Mouse (Mus musculus) thymus, adult 2 months (tissue): ENCODE measurements around the gene Rbfox2.
"Not testable (repeated sequence)": the region's sequence is repeated elsewhere in the genome, so short reads cannot be mapped to it uniquely, and the experiment has no call there.

Experiments used
- CTCF ChIP-seq: fragments of 200-500 bp; IDR thresholded peaks from 2 replicates; pipeline ENCODE4 v1.5.1; 2012; ENCODE audit warnings: mild to moderate bottlenecking, control low read depth, low read length, moderate library complexity, borderline replicate concordance; ENCODE audit not compliant: control insufficient read depth, poor library complexity, insufficient read depth; ENCODE audit errors: extremely low read depth
- POLR2A ChIP-seq: fragments of 200-500 bp; IDR thresholded peaks from 2 replicates; pipeline ENCODE4 v1.6.1; 2012; ENCODE audit warnings: mild to moderate bottlenecking, low read length, control low read depth, moderate library complexity; ENCODE audit not compliant: control insufficient read depth, poor library complexity, insufficient read depth; ENCODE audit errors: extremely low read depth

DNA sequence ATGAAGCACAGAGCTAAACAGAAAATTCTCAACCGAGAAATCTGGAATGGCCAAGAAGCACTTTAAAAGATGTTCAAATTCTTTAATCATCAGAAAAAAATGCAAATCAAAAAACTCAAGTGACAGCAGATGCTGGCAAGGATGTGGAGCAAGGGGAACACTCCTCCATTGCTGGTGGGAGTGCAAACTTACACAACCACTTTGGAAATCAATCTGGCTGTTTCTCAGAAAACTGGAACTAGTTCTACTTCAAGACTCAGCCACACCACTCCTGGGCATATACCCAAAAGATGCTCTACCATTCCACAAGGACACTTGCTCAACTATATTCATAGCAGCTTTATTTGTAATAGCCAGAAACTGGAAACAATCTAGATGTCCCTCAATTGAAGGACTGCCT, 37.3 kb downstream of the Rbfox2 start:
- TF ChIP-seq POLR2A, CTCF: not testable (repeated sequence)
